Comparison of ENCODE assay signal across 8 mouse cellular contexts in genomic region chr7:97416906-97417777, GRCm38 (mm10). TPM values are rescaled to one million over a fixed set of nuclear protein-coding genes. Genes with fewer than 3 reads are reported as not detected.
A peak's percentile ranks its signal among the peaks of the same experiment; 100 is the strongest.
DNase-seq lines count a peak whose midpoint lies in the region.

Thrsp (minus strand) TSS chr7:97417730.

- no peak for DNase-seq in urinary bladder, adult 2 months (ENCODE audit: low spot score)
- DNase-seq in urinary bladder, adult 18-20 months (ENCODE audit: low spot score in 2 of 2) = no peak
- DNase-seq in cerebellum, adult 8-10 months = peak; percentile 96
- DNase-seq in gonadal fat pad, adult 2 months (ENCODE audit: low read depth) = no peak
- peak; percentile 87 to 93 for DNase-seq in kidney, postnatal 36 days
- DNase-seq in lung, postnatal 14 days = peak; percentile 61
- no peak for DNase-seq in B cell, adult 2 months
- no peak for DNase-seq in spleen, postnatal 4 days (ENCODE audit: low spot score in 2 of 2)

RNA-seq across cellular contexts. Expression of gene Thrsp, which starts in this region (rescaled TPM):
- 45.2 and 95.3 TPM in 2 replicates for polyA plus RNA-seq in urinary bladder, adult 2 months (2012; rRNA removed)
- 533 and 1,341 TPM in 2 replicates for polyA plus RNA-seq in gonadal fat pad, adult 2 months (2012; rRNA removed)

Comparison
In these comparisons a context has a peak if more than half of its experiments do, and no peak if none do; other contexts are left out.
1. DNase-seq: peak in cerebellum, adult 8-10 months (single experiment), kidney, postnatal 36 days (2 of 2) and lung, postnatal 14 days (single experiment); none in urinary bladder, adult 2 months (single experiment), urinary bladder, adult 18-20 months (0 of 2), gonadal fat pad, adult 2 months (single experiment), B cell, adult 2 months (0 of 2) and spleen, postnatal 4 days (0 of 2).